Mouse (Mus musculus): ENCODE results near the gene Dupd1. TPM values are rescaled to one million over a fixed set of nuclear protein-coding genes. Genes with fewer than 3 reads are reported as not detected.
A peak's percentile ranks its signal among the peaks of the same experiment; 100 is the strongest.
"Not testable (repeated sequence)": the region's sequence is repeated elsewhere in the genome, so short reads cannot be mapped to it uniquely, and the experiment has no call there.

Gene Dupd1
- polyA plus RNA-seq, 1 experiment: 0.03 TPM

GRCm38 (mm10) chr14:21685411-21686146 lies 28.8 kb downstream of the Dupd1 start:
- H3K9me3 ChIP-seq (ENCODE audit: control insufficient read depth, low read length): no peaks in the 10 kb centered on the region
- TF ChIP-seq GATA1 (IDR thresholded peaks at IDR 0.05; ENCODE audit: low read length) (no peak), TAL1 (IDR thresholded peaks at IDR 0.05; ENCODE audit: low read length) (no peak)
- no peak overlapping the region for H3K4me3 ChIP-seq (replicated peaks)
- peaks cover 17% of the 10 kb centered on the region for H3K4me1 ChIP-seq (ENCODE audit: control insufficient read depth)
- peaks cover 34% of the 10 kb centered on the region for H3K27me3 ChIP-seq (ENCODE audit: control insufficient read depth)
- no peaks in the 10 kb centered on the region for H3K36me3 ChIP-seq (ENCODE audit: control insufficient read depth)

- no peak for TF ChIP-seq TAL1 (IDR thresholded peaks at IDR 0.05; ENCODE audit: low read length)
- no peak for TF ChIP-seq GATA1 (IDR thresholded peaks at IDR 0.05; ENCODE audit: low read length)
- no peaks in the 10 kb centered on the region for H3K9me3 ChIP-seq (ENCODE audit: control insufficient read depth, low read length)
- no peak overlapping the region for H3K4me3 ChIP-seq (replicated peaks)
- peaks cover 34% of the 10 kb centered on the region for H3K27me3 ChIP-seq (ENCODE audit: control insufficient read depth)
- peaks cover 17% of the 10 kb centered on the region for H3K4me1 ChIP-seq (ENCODE audit: control insufficient read depth)
- H3K36me3 ChIP-seq (ENCODE audit: control insufficient read depth): no peaks in the 10 kb centered on the region
Observed at GRCm38 (mm10) chr14:21683834-21684233, 30.5 kb downstream of the Dupd1 start.

GRCm38 (mm10) chr14:21682681-21683129 lies 31.7 kb downstream of the Dupd1 start:
- peak overlapping the region; percentile 41 for H3K4me3 ChIP-seq (replicated peaks)

GRCm38 (mm10) chr14:21679631-21680201 lies 34.7 kb downstream of the Dupd1 start:
- Histone ChIP-seq H3K9me3 (ENCODE audit: control insufficient read depth, low read length) (no peaks in the 10 kb centered on the region), H3K36me3 (ENCODE audit: control insufficient read depth) (no peaks in the 10 kb centered on the region), H3K4me3 (replicated peaks) (no peak overlapping the region), H3K4me1 (ENCODE audit: control insufficient read depth) (peaks cover 12% of the 10 kb centered on the region), H3K27me3 (ENCODE audit: control insufficient read depth) (peaks cover 3% of the 10 kb centered on the region)
- TF ChIP-seq TAL1 (IDR thresholded peaks at IDR 0.05; ENCODE audit: low read length): no peak
- no peak for TF ChIP-seq GATA1 (IDR thresholded peaks at IDR 0.05; ENCODE audit: low read length)

More at GRCm38 (mm10) chr14:21682681-21683129, 31.7 kb downstream of the Dupd1 start:
- no peak for TF ChIP-seq GATA1 (IDR thresholded peaks at IDR 0.05; ENCODE audit: low read length)
- TF ChIP-seq TAL1 (IDR thresholded peaks at IDR 0.05; ENCODE audit: low read length): no peak
- Histone ChIP-seq H3K9me3 (ENCODE audit: control insufficient read depth, low read length) (no peaks in the 10 kb centered on the region), H3K27me3 (ENCODE audit: control insufficient read depth) (peaks cover 28% of the 10 kb centered on the region), H3K4me1 (ENCODE audit: control insufficient read depth) (peaks cover 17% of the 10 kb centered on the region), H3K36me3 (ENCODE audit: control insufficient read depth) (no peaks in the 10 kb centered on the region)

- no peaks in the 10 kb centered on the region for H3K27me3 ChIP-seq (ENCODE audit: control insufficient read depth)
- no peak overlapping the region for H3K4me3 ChIP-seq (replicated peaks)
- TF ChIP-seq TAL1 (IDR thresholded peaks at IDR 0.05; ENCODE audit: low read length): no peak
- no peak for TF ChIP-seq GATA1 (IDR thresholded peaks at IDR 0.05; ENCODE audit: low read length)
- H3K4me1 ChIP-seq (ENCODE audit: control insufficient read depth): peaks cover 10% of the 10 kb centered on the region
- H3K9me3 ChIP-seq (ENCODE audit: control insufficient read depth, low read length): no peaks in the 10 kb centered on the region
- H3K36me3 ChIP-seq (ENCODE audit: control insufficient read depth): no peaks in the 10 kb centered on the region
Observed at GRCm38 (mm10) chr14:21678509-21679285, 35.7 kb downstream of the Dupd1 start.

DNA sequence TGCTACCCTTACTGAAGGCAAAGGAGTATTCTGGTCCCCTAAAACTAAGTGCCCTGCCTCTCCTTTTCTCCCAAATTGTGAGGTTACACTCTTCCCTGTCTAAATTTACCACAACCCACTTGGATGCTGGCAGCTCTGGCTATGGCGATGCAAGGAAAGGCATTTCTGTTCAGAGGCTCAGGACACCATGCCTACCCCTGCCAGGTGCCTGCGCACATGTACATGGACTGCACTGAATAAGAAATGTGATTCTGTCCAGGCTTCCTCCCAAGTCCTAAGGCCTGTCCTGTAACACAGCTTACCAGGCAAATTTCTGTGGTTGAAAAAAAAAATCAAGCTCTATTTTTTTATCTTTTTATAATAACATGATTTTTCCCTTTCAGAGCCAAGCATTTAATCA lies 38.2 kb downstream of the Dupd1 start:
- H3K27me3 ChIP-seq (ENCODE audit: control insufficient read depth): no peaks in the 10 kb centered on the region
- TF ChIP-seq GATA1 (IDR thresholded peaks at IDR 0.05; ENCODE audit: low read length) (no peak), TAL1 (IDR thresholded peaks at IDR 0.05; ENCODE audit: low read length) (no peak)
- no peaks in the 10 kb centered on the region for H3K9me3 ChIP-seq (ENCODE audit: control insufficient read depth, low read length)
- no peaks in the 10 kb centered on the region; the same call in 1 of the 2 replicates for H3K4me1 ChIP-seq (ENCODE audit: control insufficient read depth)
- no peaks in the 10 kb centered on the region for H3K36me3 ChIP-seq (ENCODE audit: control insufficient read depth)
- H3K4me3 ChIP-seq (replicated peaks): no peak overlapping the region

GRCm38 (mm10) chr14:21674471-21674870 lies 39.9 kb downstream of the Dupd1 start:
- TF ChIP-seq GATA1 (IDR thresholded peaks at IDR 0.05; ENCODE audit: low read length) (no peak), TAL1 (IDR thresholded peaks at IDR 0.05; ENCODE audit: low read length) (no peak)
- Histone ChIP-seq H3K36me3 (ENCODE audit: control insufficient read depth) (peaks cover 12% of the 10 kb centered on the region), H3K9me3 (ENCODE audit: control insufficient read depth, low read length) (no peaks in the 10 kb centered on the region), H3K27me3 (ENCODE audit: control insufficient read depth) (no peaks in the 10 kb centered on the region), H3K4me3 (replicated peaks) (no peak overlapping the region), H3K4me1 (ENCODE audit: control insufficient read depth) (no peaks in the 10 kb centered on the region; the same call in 1 of the 2 replicates)

- Histone ChIP-seq H3K9me3 (ENCODE audit: control insufficient read depth, low read length) (no peaks in the 10 kb centered on the region), H3K4me3 (replicated peaks) (no peak overlapping the region), H3K27me3 (ENCODE audit: control insufficient read depth) (no peaks in the 10 kb centered on the region), H3K36me3 (ENCODE audit: control insufficient read depth) (peaks cover 24% of the 10 kb centered on the region), H3K4me1 (ENCODE audit: control insufficient read depth) (no peaks in the 10 kb centered on the region)
- TF ChIP-seq TAL1 (IDR thresholded peaks at IDR 0.05; ENCODE audit: low read length): no peak
- no peak for TF ChIP-seq GATA1 (IDR thresholded peaks at IDR 0.05; ENCODE audit: low read length)
Observed at GRCm38 (mm10) chr14:21673100-21673499, 41.3 kb downstream of the Dupd1 start.

DNA sequence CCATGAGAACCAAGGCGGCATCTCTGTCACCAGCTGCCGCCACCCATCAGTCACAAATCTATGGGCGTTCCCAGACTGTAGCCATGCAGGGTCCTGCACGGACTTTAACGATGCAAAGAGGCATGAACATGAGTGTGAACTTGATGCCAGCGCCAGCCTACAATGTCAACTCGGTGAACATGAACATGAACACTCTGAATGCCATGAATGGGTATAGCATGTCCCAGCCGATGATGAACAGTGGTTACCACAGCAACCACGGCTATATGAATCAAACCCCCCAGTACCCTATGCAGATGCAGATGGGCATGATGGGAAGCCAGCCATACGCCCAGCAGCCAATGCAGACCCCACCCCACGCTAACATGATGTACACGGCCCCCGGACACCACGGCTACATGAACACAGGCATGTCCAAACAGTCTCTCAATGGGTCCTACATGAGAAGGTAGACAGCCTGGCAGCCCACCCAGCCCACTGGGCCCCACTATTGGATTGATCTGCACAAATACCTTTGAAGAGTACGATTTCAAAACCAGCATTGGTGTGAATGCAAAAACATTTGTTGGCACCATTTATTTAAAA lies 43.9 kb downstream of the Dupd1 start:
- not testable (repeated sequence) for H3K4me3 ChIP-seq (replicated peaks); H3K4me1 ChIP-seq (ENCODE audit: control insufficient read depth); H3K27me3 ChIP-seq (ENCODE audit: control insufficient read depth); H3K9me3 ChIP-seq (ENCODE audit: control insufficient read depth, low read length)
- H3K36me3 ChIP-seq (ENCODE audit: control insufficient read depth): peaks cover 30% of the 10 kb centered on the region

Measured in erythroblast, embryonic 14.5 days (primary cell).